Mouse (Mus musculus): ENCODE measurements around the gene Wipf2.

DNA sequence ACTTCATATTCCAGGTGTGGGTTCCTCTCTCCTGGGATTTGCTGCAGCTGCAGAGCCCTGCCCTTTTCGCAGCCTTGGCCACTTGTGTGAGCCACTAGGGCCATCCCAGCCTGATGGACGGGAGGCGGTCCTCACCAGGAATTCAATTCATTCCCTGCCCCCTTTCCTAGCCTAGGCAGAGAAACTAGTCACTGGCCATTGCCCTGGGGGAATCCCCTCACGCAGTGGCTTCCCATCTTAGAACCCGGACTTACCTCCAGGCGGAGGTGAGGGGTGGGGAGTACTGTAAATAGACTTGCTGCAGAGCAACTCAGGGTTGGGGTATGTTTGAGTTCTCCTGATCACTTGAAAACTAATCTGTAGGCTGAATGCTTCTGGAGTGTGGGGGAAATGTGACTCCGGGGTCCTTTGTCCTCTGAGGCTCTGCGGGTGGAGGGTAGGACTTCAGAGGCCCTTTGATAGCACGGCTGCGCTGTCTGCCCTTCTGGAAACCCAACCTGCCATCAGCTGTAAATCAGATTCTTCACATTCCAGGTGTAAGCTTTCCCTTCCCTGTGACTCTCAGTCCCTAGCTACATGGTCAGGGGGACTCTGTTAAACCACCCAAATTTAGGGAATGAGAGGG lies 39.3 kb downstream of the Wipf2 start:
- TF ChIP-seq POLR2A (IDR thresholded peaks at IDR 0.05; ENCODE audit: insufficient read depth, low read depth, low read length) (no peak), CTCF (IDR thresholded peaks at IDR 0.05) (no peak), EP300 (IDR thresholded peaks at IDR 0.05; ENCODE audit: insufficient read depth, low read depth, low read length) (no peak)

Data from heart, adult 2 months (tissue).